Mouse (Mus musculus) E14TG2a.4 (cell line): Measurements from ENCODE around the gene Ttc7b.

Experiments used
- H3K27me3 ChIP-seq: 2 replicates; pipeline ENCODE4 v1.6.1; 2014; ENCODE audit warnings: low read length, control low read depth; ENCODE audit not compliant: insufficient read depth
- H3K36me3 ChIP-seq: 2 replicates; pipeline ENCODE4 v1.6.1; 2014; ENCODE audit warnings: low read length, control low read depth; ENCODE audit not compliant: insufficient read depth
- H3K4me1 ChIP-seq: replicated peaks from 2 replicates; pipeline ENCODE4 v1.6.1; 2014; ENCODE audit warnings: low read depth, low read length, control low read depth
- H3K4me3 ChIP-seq: replicated peaks from 2 replicates; pipeline ENCODE4 v1.5.1; 2014; ENCODE audit warnings: mild to moderate bottlenecking, low read length
- H3K9me3 ChIP-seq: 2 replicates; pipeline ENCODE4 v1.6.1; 2014; ENCODE audit warnings: low read length, control low read depth
- CTCF ChIP-seq: conservative IDR thresholded peaks from 2 replicates; pipeline ENCODE4 v1.5.1; 2014; ENCODE audit warnings: low read length
- NANOG ChIP-seq: IDR thresholded peaks from 2 replicates; pipeline ENCODE4 v1.6.1; 2014; ENCODE audit warnings: borderline replicate concordance, low read length, mixed read lengths
- POU5F1 ChIP-seq: IDR thresholded peaks from 2 replicates; pipeline ENCODE4 v1.6.1; 2014; ENCODE audit warnings: low read length, borderline replicate concordance

Ttc7b gene

DNA sequence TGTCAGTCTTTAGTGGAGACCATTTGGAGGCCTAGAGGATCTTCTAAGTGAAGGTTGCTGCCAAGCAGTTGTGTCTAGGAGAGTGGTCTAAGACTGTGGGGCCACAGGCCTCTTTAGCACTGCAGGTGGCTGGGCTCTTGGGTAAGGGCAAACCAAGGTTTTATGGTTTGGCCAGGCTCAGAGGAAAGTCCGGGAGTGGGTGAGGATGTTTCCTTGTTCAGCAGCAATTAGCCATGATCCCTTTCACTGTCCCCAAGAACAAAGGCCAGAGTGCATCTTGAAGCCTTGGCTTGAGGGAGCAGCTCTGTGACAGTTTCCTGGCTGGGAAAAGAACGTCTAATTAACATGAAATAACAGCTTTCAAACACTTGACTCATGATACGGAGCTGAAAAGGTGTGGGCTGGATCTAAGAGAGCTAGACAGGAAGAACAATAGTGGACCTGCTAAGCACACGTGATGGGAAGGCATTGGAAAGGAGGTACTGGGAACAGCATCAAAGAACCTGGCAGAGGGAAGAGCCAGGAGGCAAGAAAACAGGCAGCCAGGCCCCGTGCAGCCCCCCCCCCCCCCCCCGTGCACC is 162.5 kb downstream of the Ttc7b start:
- Histone ChIP-seq H3K4me1 (no peaks in the 10 kb centered on the region), H3K36me3 (peaks cover 37% of the 10 kb centered on the region), H3K27me3 (no peaks in the 10 kb centered on the region), H3K9me3 (no peaks in the 10 kb centered on the region), H3K4me3 (no peak overlapping the region)
- no peak for TF ChIP-seq POU5F1
- TF ChIP-seq CTCF: no peak
- TF ChIP-seq NANOG: no peak

DNA sequence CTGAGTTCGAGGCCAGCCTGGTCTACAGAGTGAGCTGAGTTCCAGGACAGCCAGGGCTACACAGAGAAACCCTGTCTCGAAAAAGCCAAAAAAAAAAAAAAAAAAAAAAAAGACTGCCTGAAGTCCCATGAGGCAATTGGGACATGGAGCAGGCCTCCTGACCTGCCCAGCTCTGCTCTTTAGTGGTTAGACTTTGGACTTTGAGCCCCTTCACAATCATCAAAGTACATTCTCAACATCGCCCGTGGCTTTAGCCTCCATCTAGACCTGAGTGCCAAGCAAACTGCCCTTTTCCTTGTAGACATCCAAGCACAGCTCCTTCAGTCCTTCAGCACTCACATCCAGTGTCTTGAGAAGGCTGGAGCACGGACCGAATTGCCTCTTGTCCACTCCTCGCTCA is 164.2 kb downstream of the Ttc7b start:
- Histone ChIP-seq H3K27me3 (no peaks in the 10 kb centered on the region), H3K9me3 (no peaks in the 10 kb centered on the region), H3K4me1 (no peaks in the 10 kb centered on the region), H3K36me3 (peaks cover 36% of the 10 kb centered on the region), H3K4me3 (no peak overlapping the region)
- no peak for TF ChIP-seq CTCF
- no peak for TF ChIP-seq NANOG
- no peak for TF ChIP-seq POU5F1

DNA sequence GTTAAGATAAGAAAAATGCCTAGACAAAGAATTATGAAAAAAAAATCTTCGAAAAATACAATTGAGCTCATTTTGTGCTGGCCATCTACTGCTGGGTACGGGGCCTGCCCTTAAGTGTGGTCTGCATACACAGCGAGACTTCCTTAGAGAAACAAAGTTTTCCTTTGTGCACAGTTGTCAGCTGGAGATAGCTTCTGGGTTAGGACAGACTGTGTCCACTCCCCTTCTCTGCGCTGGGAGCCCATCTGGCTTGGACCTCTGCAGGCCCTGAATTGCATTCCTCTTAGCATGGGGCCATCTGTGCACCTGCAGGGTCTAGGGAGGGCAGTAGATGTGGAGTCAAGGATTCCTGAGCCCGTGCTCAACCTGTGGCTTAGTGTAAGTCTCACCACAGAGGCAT is 165.1 kb downstream of the Ttc7b start:
- Histone ChIP-seq H3K9me3 (no peaks in the 10 kb centered on the region), H3K27me3 (no peaks in the 10 kb centered on the region), H3K36me3 (peaks cover 42% of the 10 kb centered on the region), H3K4me1 (no peaks in the 10 kb centered on the region), H3K4me3 (no peak overlapping the region)
- no peak for TF ChIP-seq NANOG
- TF ChIP-seq CTCF: no peak

DNA sequence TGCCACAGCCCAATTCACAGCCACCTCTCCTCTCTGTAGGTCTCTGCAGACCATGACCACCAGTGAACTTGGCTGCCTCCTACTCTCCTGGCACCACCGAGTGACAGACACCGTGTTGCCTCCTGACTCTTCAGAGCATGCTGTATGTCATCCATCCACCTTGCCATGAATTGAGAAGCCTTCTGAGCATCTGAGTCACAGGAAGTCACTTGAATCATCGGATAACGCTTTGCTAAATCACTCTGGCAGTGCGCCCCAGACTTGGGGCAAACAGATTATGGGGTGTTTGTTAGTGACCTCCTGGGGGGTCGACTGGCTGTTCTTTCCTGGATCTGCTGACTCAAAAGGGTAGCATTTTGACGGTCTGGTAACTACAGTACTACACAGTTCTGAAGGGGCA is 166.7 kb downstream of the Ttc7b start:
- no peak for TF ChIP-seq NANOG
- TF ChIP-seq CTCF: no peak
- TF ChIP-seq POU5F1: no peak
- Histone ChIP-seq H3K27me3 (no peaks in the 10 kb centered on the region), H3K4me1 (no peaks in the 10 kb centered on the region), H3K9me3 (no peaks in the 10 kb centered on the region), H3K4me3 (no peak overlapping the region), H3K36me3 (peaks cover 55% of the 10 kb centered on the region)

DNA sequence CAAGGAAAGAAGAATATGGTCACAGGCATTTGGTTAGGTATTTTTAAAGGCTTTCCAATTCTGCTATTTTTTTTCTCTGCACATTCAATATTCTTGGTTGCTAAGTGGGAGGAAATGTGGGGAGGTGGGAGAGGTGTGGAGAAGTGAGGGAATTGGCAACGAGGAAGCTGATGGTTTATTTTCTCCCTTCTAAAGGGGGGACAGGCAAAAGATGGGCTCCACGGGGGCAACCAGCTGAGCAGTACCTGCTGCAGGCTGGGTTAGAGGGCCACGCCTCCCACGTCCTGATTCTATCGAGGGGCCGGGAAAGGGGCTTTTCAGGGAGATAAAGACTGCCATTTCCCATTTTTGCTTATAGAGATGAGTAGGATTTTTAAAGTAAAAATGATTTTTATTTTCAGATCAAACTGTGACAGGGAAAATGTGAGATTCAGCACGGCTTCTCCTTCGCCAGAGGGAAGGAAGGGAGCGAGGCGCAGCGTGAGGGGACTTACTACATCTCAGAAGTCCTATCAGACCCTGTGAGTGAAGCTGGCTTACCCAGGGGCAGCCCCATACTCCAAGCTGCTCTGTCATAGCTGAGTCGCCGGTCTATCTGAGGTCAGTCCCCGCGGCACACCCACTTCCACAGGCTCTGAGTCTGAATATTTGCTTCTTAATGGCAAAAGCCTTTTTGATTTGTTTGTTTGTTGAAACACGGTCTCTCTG is 167.4 kb downstream of the Ttc7b start:
- Histone ChIP-seq H3K9me3 (no peaks in the 10 kb centered on the region), H3K27me3 (no peaks in the 10 kb centered on the region), H3K36me3 (peaks cover 54% of the 10 kb centered on the region), H3K4me3 (no peak overlapping the region), H3K4me1 (no peaks in the 10 kb centered on the region)
- TF ChIP-seq POU5F1 (no peak), NANOG (no peak), CTCF (no peak)

DNA sequence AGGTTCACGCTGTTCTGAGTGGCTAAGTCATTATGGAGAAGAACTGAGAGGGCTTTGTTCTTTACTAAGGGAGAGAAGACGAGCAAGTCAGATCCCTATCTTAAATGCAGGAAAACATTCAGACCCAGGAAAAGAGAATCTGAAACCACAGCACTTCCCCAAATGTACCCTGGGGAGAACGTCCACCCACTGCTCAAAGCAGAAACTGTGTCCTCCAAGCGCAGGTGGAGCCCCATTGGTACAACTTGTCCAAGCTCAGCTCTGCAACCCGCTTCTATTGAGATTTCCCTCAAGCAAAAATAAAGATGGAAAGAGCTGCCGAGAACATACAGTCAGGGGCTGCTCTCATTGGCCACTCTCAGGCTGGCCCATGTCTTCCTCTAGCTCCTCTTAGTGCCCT is 168.5 kb downstream of the Ttc7b start:
- H3K4me3 ChIP-seq: no peak overlapping the region
- no peaks in the 10 kb centered on the region for H3K27me3 ChIP-seq
- TF ChIP-seq POU5F1 (no peak), NANOG (no peak), CTCF (no peak)
- H3K36me3 ChIP-seq: peaks cover 50% of the 10 kb centered on the region
- no peaks in the 10 kb centered on the region for H3K4me1 ChIP-seq
- H3K9me3 ChIP-seq: no peaks in the 10 kb centered on the region

DNA sequence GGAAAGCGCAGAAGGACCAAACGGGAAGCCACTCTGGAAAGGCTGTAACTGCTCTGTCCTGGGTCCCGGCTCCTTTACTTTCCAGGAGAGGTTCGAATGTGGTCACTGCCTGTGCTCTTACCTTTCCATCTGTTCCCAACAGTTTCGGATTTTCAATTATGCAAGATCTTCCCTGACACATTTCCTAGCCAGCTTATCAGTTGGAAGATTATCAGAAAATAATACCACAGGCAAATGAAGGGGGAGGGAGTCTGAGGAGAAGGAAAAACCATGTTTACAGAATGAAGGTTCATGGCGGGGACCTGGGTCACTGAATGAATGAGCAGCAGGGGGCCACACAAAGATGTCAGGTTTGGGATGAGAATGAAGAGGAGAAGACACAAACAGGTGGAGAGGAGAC is 177.1 kb downstream of the Ttc7b start:
- H3K4me3 ChIP-seq: no peak overlapping the region
- no peaks in the 10 kb centered on the region for H3K9me3 ChIP-seq
- peaks cover 39% of the 10 kb centered on the region for H3K36me3 ChIP-seq
- TF ChIP-seq CTCF (no peak), NANOG (no peak), POU5F1 (no peak)
- H3K4me1 ChIP-seq: peaks cover 44% of the 10 kb centered on the region
- no peaks in the 10 kb centered on the region for H3K27me3 ChIP-seq

DNA sequence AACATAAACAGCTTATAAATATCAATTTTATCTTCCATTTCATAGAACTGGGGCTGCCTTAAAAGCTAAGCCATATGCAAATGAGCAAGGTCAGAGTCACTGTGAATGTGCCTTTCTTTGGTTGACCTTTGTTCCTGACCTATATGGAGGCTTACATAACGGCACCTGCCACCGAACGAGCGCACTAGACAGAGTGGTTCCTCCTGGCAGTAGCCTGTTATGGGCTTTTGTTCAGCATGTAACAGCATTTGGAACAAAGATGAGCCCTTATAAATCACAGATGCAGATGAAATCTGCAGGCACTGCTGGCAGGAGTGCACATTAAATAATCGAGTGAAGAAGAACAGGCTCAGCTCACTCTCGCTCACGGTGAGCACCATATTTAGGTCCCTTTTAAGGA is 179.0 kb downstream of the Ttc7b start:
- Histone ChIP-seq H3K9me3 (no peaks in the 10 kb centered on the region), H3K36me3 (peaks cover 32% of the 10 kb centered on the region), H3K4me1 (peaks cover 63% of the 10 kb centered on the region), H3K4me3 (no peak overlapping the region), H3K27me3 (no peaks in the 10 kb centered on the region)
- TF ChIP-seq POU5F1: no peak
- no peak for TF ChIP-seq CTCF
- TF ChIP-seq NANOG: no peak

DNA sequence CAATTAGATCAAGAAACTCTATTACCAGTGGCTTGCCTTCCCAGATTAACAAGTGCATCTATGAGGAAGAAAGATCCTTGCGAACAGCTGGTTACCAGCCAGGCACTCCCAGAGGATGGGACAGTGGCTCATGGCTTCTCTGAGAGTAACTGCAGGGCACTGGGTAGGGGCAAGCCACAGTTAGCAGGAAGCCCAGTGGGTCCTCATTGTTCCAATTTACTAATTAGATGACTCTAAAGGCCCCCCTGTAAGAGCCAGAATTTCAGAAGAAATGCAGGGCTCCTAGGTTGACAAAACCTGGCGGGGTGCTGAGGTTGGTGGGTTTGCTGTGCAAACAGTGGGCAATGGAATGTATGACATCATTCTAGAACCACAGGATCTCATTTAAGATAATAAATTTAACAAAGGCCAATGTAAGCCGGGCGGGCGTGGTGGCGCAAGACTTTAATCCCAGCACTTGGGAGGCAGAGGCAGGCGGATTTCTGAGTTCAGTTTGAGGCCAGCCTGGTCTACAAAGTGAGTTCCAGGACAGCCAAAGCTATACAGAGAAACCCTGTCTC is 179.6 kb downstream of the Ttc7b start:
- H3K27me3 ChIP-seq: no peaks in the 10 kb centered on the region
- H3K9me3 ChIP-seq: no peaks in the 10 kb centered on the region
- H3K4me3 ChIP-seq: no peak overlapping the region
- peaks cover 70% of the 10 kb centered on the region for H3K4me1 ChIP-seq
- peaks cover 27% of the 10 kb centered on the region for H3K36me3 ChIP-seq
- no peak for TF ChIP-seq POU5F1
- TF ChIP-seq NANOG: no peak
- no peak for TF ChIP-seq CTCF
